Mouse (Mus musculus): ENCODE measurements around the gene Lmln. TPM values are rescaled to one million over a fixed set of nuclear protein-coding genes. Genes with fewer than 3 reads are reported as not detected.

The Lmln gene
- total and polyA plus RNA-seq, 3 experiments = 2.0 to 3.8 TPM; not detected in 1

GRCm38 (mm10) chr16:33141758-33142280 is 79.5 kb downstream of the Lmln start:
- Histone ChIP-seq H3K4me3 (ENCODE audit: control insufficient read depth in 1 of 2, insufficient read depth in 1 of 2, low read depth in 2 of 2, low read length in 2 of 2) (no peak overlapping the region), H3K9me3 (replicated peaks; ENCODE audit: insufficient read depth, low read length) (no peaks in the 10 kb centered on the region), H3K79me2 (ENCODE audit: control insufficient read depth, insufficient read depth, low read length, poor library complexity) (no peaks in the 10 kb centered on the region), H3K36me3 (ENCODE audit: control insufficient read depth in 1 of 2, insufficient read depth in 2 of 2, low read length in 2 of 2) (no peaks in the 10 kb centered on the region), H3K27ac (ENCODE audit: control insufficient read depth, low read depth, low read length) (no peak overlapping the region), H3K4me1 (ENCODE audit: control insufficient read depth in 1 of 2, insufficient read depth in 2 of 2, low read length in 2 of 2) (no peaks in the 10 kb centered on the region), H3K9ac (ENCODE audit: control insufficient read depth, low read depth, low read length, poor library complexity, severe bottlenecking) (no peak overlapping the region), H3K27me3 (ENCODE audit: control insufficient read depth in 1 of 2, insufficient read depth in 2 of 2, low read length in 2 of 2) (peaks cover 0 to 3% of the 10 kb centered on the region in 2 experiments)
- TF ChIP-seq CTCF (IDR thresholded peaks at IDR 0.05 in 2 of 3, conservative IDR thresholded peaks at IDR 0.05 in 1 of 3; ENCODE audit: control insufficient read depth in 1 of 3, insufficient read depth in 1 of 3, low read depth in 2 of 3, low read length in 3 of 3, poor library complexity in 1 of 3, severe bottlenecking in 1 of 3) (no peak), USF1 (IDR thresholded peaks at IDR 0.05; ENCODE audit: low read depth, low read length) (no peak), HCFC1 (IDR thresholded peaks at IDR 0.05; ENCODE audit: low read depth, low read length) (no peak), EP300 (IDR thresholded peaks at IDR 0.05; ENCODE audit: low read depth in 1 of 2, low read length in 2 of 2) (no peak), MAZ (IDR thresholded peaks at IDR 0.05; ENCODE audit: low read depth, low read length) (no peak), TAL1 (IDR thresholded peaks at IDR 0.05; ENCODE audit: low read length) (no peak), MXI1 (IDR thresholded peaks at IDR 0.05; ENCODE audit: low read depth, low read length) (no peak), JUND (IDR thresholded peaks at IDR 0.05; ENCODE audit: low read depth, low read length) (no peak), MYC (IDR thresholded peaks at IDR 0.05; ENCODE audit: low read depth, low read length) (no peak), E2F4 (IDR thresholded peaks at IDR 0.05; ENCODE audit: borderline replicate concordance, low read depth, low read length) (no peak), CHD1 (IDR thresholded peaks at IDR 0.05; ENCODE audit: low read depth, low read length) (no peak), SMC3 (IDR thresholded peaks at IDR 0.05; ENCODE audit: low read depth, low read length) (no peak), BHLHE40 (IDR thresholded peaks at IDR 0.05; ENCODE audit: borderline replicate concordance, low read depth, low read length) (no peak), GABPA (IDR thresholded peaks at IDR 0.05; ENCODE audit: low read depth, low read length) (no peak), POLR2A (IDR thresholded peaks at IDR 0.05; ENCODE audit: control insufficient read depth in 1 of 2, insufficient read depth in 1 of 2, low read depth in 1 of 2, low read length in 2 of 2, poor library complexity in 1 of 2) (no peak), UBTF (IDR thresholded peaks at IDR 0.05; ENCODE audit: borderline replicate concordance, insufficient read depth, low read depth, low read length) (no peak), RAD21 (IDR thresholded peaks at IDR 0.05; ENCODE audit: low read depth, low read length) (no peak), CHD2 (IDR thresholded peaks at IDR 0.05; ENCODE audit: low read length) (no peak)
- DNase-seq (ENCODE audit: low read depth, low spot score) = no peak

GRCm38 (mm10) chr16:33143452-33143851 is 81.1 kb downstream of the Lmln start:
- no peak for TF ChIP-seq ZKSCAN1 (IDR thresholded peaks at IDR 0.05; ENCODE audit: low read depth, low read length)
- no peak for TF ChIP-seq MAFK (IDR thresholded peaks at IDR 0.05; ENCODE audit: borderline replicate concordance, low read depth, low read length)
- no peak for TF ChIP-seq POLR2AphosphoS2 (IDR thresholded peaks at IDR 0.05; ENCODE audit: low read length)
- TF ChIP-seq SIN3A (IDR thresholded peaks at IDR 0.05; ENCODE audit: low read length) = no peak
- no peak for TF ChIP-seq MAZ (IDR thresholded peaks at IDR 0.05; ENCODE audit: low read depth, low read length)
- TF ChIP-seq EP300 (IDR thresholded peaks at IDR 0.05; ENCODE audit: low read depth in 1 of 2, low read length in 2 of 2) = no peak
- TF ChIP-seq BHLHE40 (IDR thresholded peaks at IDR 0.05; ENCODE audit: borderline replicate concordance, low read depth, low read length) = no peak
- TF ChIP-seq CHD2 (IDR thresholded peaks at IDR 0.05; ENCODE audit: low read length) = no peak
- TF ChIP-seq NELFE (IDR thresholded peaks at IDR 0.05; ENCODE audit: low read depth, low read length) = no peak
- TF ChIP-seq NRF1 (IDR thresholded peaks at IDR 0.05; ENCODE audit: insufficient read depth, low read depth, low read length, poor library complexity, severe bottlenecking) = no peak
- TF ChIP-seq MEF2A (IDR thresholded peaks at IDR 0.05; ENCODE audit: extremely low read depth, insufficient replicate concordance, low read depth, low read length, poor library complexity, severe bottlenecking) = no peak
- no peak for TF ChIP-seq MXI1 (IDR thresholded peaks at IDR 0.05; ENCODE audit: low read depth, low read length)
- TF ChIP-seq ZMIZ1 (IDR thresholded peaks at IDR 0.05; ENCODE audit: low read depth, low read length) = no peak
- no peak for TF ChIP-seq USF1 (IDR thresholded peaks at IDR 0.05; ENCODE audit: low read depth, low read length)
- TF ChIP-seq MYB (IDR thresholded peaks at IDR 0.05; ENCODE audit: low read depth, low read length) = no peak
- no peak for TF ChIP-seq MAX (IDR thresholded peaks at IDR 0.05; ENCODE audit: low read length)
- TF ChIP-seq CTCF (IDR thresholded peaks at IDR 0.05 in 2 of 3, conservative IDR thresholded peaks at IDR 0.05 in 1 of 3; ENCODE audit: control insufficient read depth in 1 of 3, insufficient read depth in 1 of 3, low read depth in 2 of 3, low read length in 3 of 3, poor library complexity in 1 of 3, severe bottlenecking in 1 of 3) = no peak
- TF ChIP-seq E2F4 (IDR thresholded peaks at IDR 0.05; ENCODE audit: borderline replicate concordance, low read depth, low read length) = no peak
- Histone ChIP-seq H3K4me3 (ENCODE audit: control insufficient read depth in 1 of 2, insufficient read depth in 1 of 2, low read depth in 2 of 2, low read length in 2 of 2) (no peak overlapping the region), H3K9me3 (replicated peaks; ENCODE audit: insufficient read depth, low read length) (no peaks in the 10 kb centered on the region), H3K27ac (ENCODE audit: control insufficient read depth, low read depth, low read length) (no peak overlapping the region), H3K27me3 (ENCODE audit: control insufficient read depth in 1 of 2, insufficient read depth in 2 of 2, low read length in 2 of 2) (peaks cover 0 to 3% of the 10 kb centered on the region in 2 experiments), H3K36me3 (ENCODE audit: control insufficient read depth in 1 of 2, insufficient read depth in 2 of 2, low read length in 2 of 2) (no peaks in the 10 kb centered on the region), H3K79me2 (ENCODE audit: control insufficient read depth, insufficient read depth, low read length, poor library complexity) (no peaks in the 10 kb centered on the region), H3K4me1 (ENCODE audit: control insufficient read depth in 1 of 2, insufficient read depth in 2 of 2, low read length in 2 of 2) (no peaks in the 10 kb centered on the region), H3K9ac (ENCODE audit: control insufficient read depth, low read depth, low read length, poor library complexity, severe bottlenecking) (no peak overlapping the region)
- no peak for DNase-seq (ENCODE audit: low read depth, low spot score)
